Mouse (Mus musculus) heart, postnatal 0 days (tissue): ENCODE data around the gene Vmn1r188. TPM values are rescaled to one million over a fixed set of nuclear protein-coding genes. Genes with fewer than 3 reads are reported as not detected.
A peak's percentile ranks its signal among the peaks of the same experiment; 100 is the strongest.
"Not testable (repeated sequence)": the region's sequence is repeated elsewhere in the genome, so short reads cannot be mapped to it uniquely, and the experiment has no call there.

Experiments
- ATAC-seq: fragments of 200-750 bp; cut with Nextera tagmentation; 2 replicates; pipeline ENCODE4 v1.8.0; 2017; ENCODE audit warnings: low read depth, moderate number of reproducible peaks, moderate library complexity; ENCODE audit not compliant: insufficient read depth
- DNase-seq: peaks from one replicate; pipeline ENCODE4 v3.0.0-alpha.2; 2016; ENCODE audit warnings: low spot score
- H3K27ac ChIP-seq: fragments of 300-500 bp; sonication (generic); 2 replicates; pipeline ENCODE4 v1.5.1; 2014; ENCODE audit warnings: low read depth, mild to moderate bottlenecking
- H3K27me3 ChIP-seq: fragments of 300-500 bp; sonication (generic); 2 replicates; pipeline ENCODE4 v1.6.1; 2014; ENCODE audit warnings: low read length, mixed read lengths; ENCODE audit not compliant: control insufficient read depth, insufficient read depth
- H3K36me3 ChIP-seq: fragments of 300-500 bp; sonication (generic); replicated peaks from 2 replicates; pipeline ENCODE4 v1.6.1; 2014; ENCODE audit warnings: low read length, mixed read lengths; ENCODE audit not compliant: control insufficient read depth, insufficient read depth
- H3K4me1 ChIP-seq: fragments of 300-500 bp; sonication (generic); 2 replicates; pipeline ENCODE4 v1.6.1; 2014; ENCODE audit warnings: antibody characterized with exemption; ENCODE audit not compliant: control insufficient read depth, insufficient read depth
- H3K4me2 ChIP-seq: fragments of 300-500 bp; sonication (generic); 2 replicates; pipeline ENCODE4 v1.6.1; 2014; ENCODE audit warnings: low read depth, mild to moderate bottlenecking, low read length, moderate library complexity
- H3K4me3 ChIP-seq: fragments of 300-500 bp; sonication (generic); 2 replicates; pipeline ENCODE4 v1.5.1; 2014; ENCODE audit warnings: low read depth, low read length
- H3K9ac ChIP-seq: fragments of 300-500 bp; sonication (generic); replicated peaks from 2 replicates; pipeline ENCODE4 v1.6.1; 2014; ENCODE audit warnings: low read depth, low read length, mixed read lengths
- H3K9me3 ChIP-seq: fragments of 300-500 bp; sonication (generic); replicated peaks from 2 replicates; pipeline ENCODE4 v1.6.1; 2016; ENCODE audit warnings: low read length; ENCODE audit not compliant: control insufficient read depth
- CTCF ChIP-seq: IDR thresholded peaks from 2 replicates; pipeline ENCODE4 v1.5.1; 2016; ENCODE audit warnings: antibody characterized with exemption, control low read depth, low read depth
- EP300 ChIP-seq: IDR thresholded peaks from 2 replicates; pipeline ENCODE4 v1.6.1; 2016; ENCODE audit warnings: antibody characterized with exemption, low read depth
- WGBS: fragments of 180-500 bp; shearing (Covaris S2); extraction: QIAGEN DNeasy Blood & Tissue Kit; methylation state at CpG from one replicate; pipeline ENCODE4 v1.1.7; 2014; 5-methylcytosine and 5-hydroxymethylcytosine counted together
- polyA plus RNA-seq: library from polyadenylated mRNA; unstranded; fragments of >200 nt; fragmentation: Nextera tagmentation; extraction: Ambion mirVana; gene quantifications from 2 replicates; pipeline ENCODE4 v1.2.1, GENCODE M21; 2015
- total RNA-seq: library from RNA; depleted of rRNA; stranded (reverse); fragments of >200 nt; gene quantifications from 2 replicates; pipeline ENCODE4 v1.2.3, GENCODE M21; 2014; ENCODE audit warnings: low replicate concordance; rRNA removed

Vmn1r188 gene
- not detected in 2 replicates for total RNA-seq
- not detected in 2 replicates for polyA plus RNA-seq

DNA sequence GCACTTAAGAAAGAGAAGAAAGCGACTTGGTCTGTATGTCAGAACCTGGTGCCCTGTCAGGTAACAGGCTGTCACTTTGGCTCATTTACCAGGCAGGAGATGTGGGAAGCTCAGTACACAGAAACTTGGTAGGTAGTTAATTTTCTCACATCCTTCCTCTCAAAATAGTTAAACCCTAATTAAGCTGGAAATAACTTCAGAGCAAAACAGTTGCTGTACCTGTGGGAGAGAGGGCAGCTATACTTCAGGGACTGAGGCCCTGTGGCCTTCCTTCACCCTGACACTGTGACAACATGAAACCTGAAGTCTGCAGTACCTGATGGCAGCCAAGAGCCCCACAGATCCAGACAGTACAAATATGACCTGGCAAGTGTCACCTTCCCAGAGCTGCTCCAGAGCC, at the start of gene Vmn1r188:
Gene Vmn1r188, plus strand, starts transcription at position 301 of the 400 bp plus-strand sequence.
- H3K27me3 ChIP-seq, H3K4me3 ChIP-seq, DNase-seq, ATAC-seq, H3K4me2 ChIP-seq, H3K4me1 ChIP-seq, H3K36me3 ChIP-seq, H3K9me3 ChIP-seq, H3K27ac ChIP-seq, H3K9ac ChIP-seq: not testable (repeated sequence)
- 68% methylated on average over 1 of the region's 1 CpGs for WGBS

GRCm38 (mm10) chr13:22034443-22035266, 49.6 kb upstream of the Vmn1r188 start:
- WGBS = 3% methylated on average over 12 of the region's 14 CpGs
- no peak; the same call in 1 of the 2 replicates for ATAC-seq

GRCm38 (mm10) chr13:22035267-22036148, 48.7 kb upstream of the Vmn1r188 start, which contains the start of the genes Hist1h2ah and Hist1h2bk:
Gene Hist1h2ah (minus strand): TSS chr13:22035568.
Gene Hist1h2bk (plus strand): TSS chr13:22035870.
- H3K36me3 ChIP-seq, H3K9me3 ChIP-seq, H3K27me3 ChIP-seq: not testable (repeated sequence)
- Histone ChIP-seq H3K9ac (peak within 1 kb of the TSS; percentile 52), H3K4me3 (peak within 1 kb of the TSS; percentile 47), H3K27ac (peak within 1 kb of the TSS; percentile 64), H3K4me2 (peak within 1 kb of the TSS; percentile 63), H3K4me1 (peaks cover 15% of the 10 kb centered on the region; the same call in 1 of the 2 replicates)
- ATAC-seq = peak; percentile 96
- TF ChIP-seq EP300 = peak; percentile 47; the same call in 1 of the 2 replicates
- WGBS = under 1% methylated on average over 18 of the region's 69 CpGs
- peak; percentile 96 for DNase-seq

More at GRCm38 (mm10) chr13:22034443-22035266, 49.6 kb upstream of the Vmn1r188 start:
- H3K27ac ChIP-seq = peak overlapping the region; percentile 55; the same call in 1 of the 2 replicates
- peak overlapping the region; percentile 52 for H3K4me2 ChIP-seq
- no peaks in the 10 kb centered on the region for H3K27me3 ChIP-seq
- TF ChIP-seq EP300 (no peak), CTCF (no peak)
- H3K9ac ChIP-seq = peak overlapping the region; percentile 52
- H3K36me3 ChIP-seq = no peaks in the 10 kb centered on the region
- H3K4me3 ChIP-seq = peak overlapping the region; percentile 47
- peaks cover 8% of the 10 kb centered on the region; the same call in 1 of the 2 replicates for H3K4me1 ChIP-seq
- DNase-seq = no peak
- H3K9me3 ChIP-seq = no peaks in the 10 kb centered on the region

DNA sequence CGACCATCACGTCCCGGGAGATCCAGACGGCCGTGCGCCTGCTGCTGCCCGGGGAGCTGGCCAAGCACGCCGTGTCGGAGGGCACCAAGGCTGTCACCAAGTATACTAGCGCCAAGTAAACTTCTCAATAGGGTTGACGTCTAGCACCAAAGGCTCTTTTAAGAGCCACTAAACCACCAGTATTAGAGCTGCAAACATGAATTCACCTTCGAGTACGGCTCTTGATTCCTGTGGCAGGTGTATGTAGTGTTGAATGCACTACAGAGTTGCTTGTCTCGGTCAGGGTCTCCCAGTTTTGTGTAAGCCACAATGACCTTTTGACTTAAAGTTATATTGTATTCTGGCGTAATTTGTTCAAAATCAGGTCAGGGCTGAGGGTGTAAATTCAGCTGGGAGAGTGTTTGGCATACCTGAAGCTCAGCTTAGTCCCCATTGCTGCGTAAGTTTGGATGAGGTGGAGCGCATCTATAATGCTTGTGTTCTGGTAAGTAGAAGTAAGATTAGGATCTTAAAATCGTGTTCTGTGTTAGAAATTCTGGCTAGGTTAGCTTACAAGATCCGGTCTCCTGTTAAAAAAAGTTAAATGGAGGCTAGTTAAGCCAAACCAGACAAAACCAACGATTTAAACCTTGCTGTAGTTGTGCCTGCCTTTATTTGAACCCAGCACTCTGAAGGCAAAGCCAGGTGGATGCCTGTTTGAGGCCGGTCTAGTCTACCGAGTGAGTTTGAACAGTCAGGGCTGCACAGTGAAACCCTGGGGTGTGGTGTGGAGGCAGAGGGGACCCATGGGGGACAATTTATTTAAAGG, 47.9 kb upstream of the Vmn1r188 start:
- no peaks in the 10 kb centered on the region for H3K27me3 ChIP-seq
- H3K4me1 ChIP-seq = peaks cover 19% of the 10 kb centered on the region; the same call in 1 of the 2 replicates
- no peaks in the 10 kb centered on the region for H3K36me3 ChIP-seq
- H3K9me3 ChIP-seq = no peaks in the 10 kb centered on the region
- no peak for TF ChIP-seq EP300
- no peak for TF ChIP-seq CTCF
- no peak for DNase-seq
- WGBS = 6% methylated on average over 20 of the region's 23 CpGs
- H3K4me2 ChIP-seq = peak overlapping the region; percentile 54
- peak; percentile 28 for ATAC-seq
- H3K4me3 ChIP-seq = peak overlapping the region; percentile 47
- peak overlapping the region; percentile 55 for H3K27ac ChIP-seq
- H3K9ac ChIP-seq = no peak overlapping the region

- TF ChIP-seq EP300 = no peak
- no peak for TF ChIP-seq CTCF
- no peak overlapping the region for H3K27ac ChIP-seq
- ATAC-seq = no peak
Observed at GRCm38 (mm10) chr13:22036986-22037385, 47.3 kb upstream of the Vmn1r188 start.

More at GRCm38 (mm10) chr13:22036986-22037385, 47.3 kb upstream of the Vmn1r188 start:
- DNase-seq = no peak
- Histone ChIP-seq H3K4me2 (peak overlapping the region; percentile 54; the same call in 1 of the 2 replicates), H3K4me1 (peaks cover 20% of the 10 kb centered on the region), H3K4me3 (no peak overlapping the region), H3K36me3 (no peaks in the 10 kb centered on the region), H3K9me3 (no peaks in the 10 kb centered on the region), H3K9ac (no peak overlapping the region), H3K27me3 (no peaks in the 10 kb centered on the region)
- 70% methylated on average over 3 of the region's 3 CpGs for WGBS
